Mouse (Mus musculus) stomach, postnatal 0 days (tissue): ENCODE data around the gene Lat. TPM values are rescaled to one million over a fixed set of nuclear protein-coding genes. Genes with fewer than 3 reads are reported as not detected.
"Not testable (repeated sequence)": the region's sequence is repeated elsewhere in the genome, so short reads cannot be mapped to it uniquely, and the experiment has no call there.

ENCODE experiments used
- ATAC-seq: fragments of 200-750 bp; cut with Nextera tagmentation; 2 replicates; pipeline ENCODE4 v1.8.0; 2017; ENCODE audit not compliant: low FRiP score, low TSS enrichment
- DNase-seq: peaks from one replicate; pipeline ENCODE4 v3.0.0-alpha.2; 2016; ENCODE audit warnings: low spot score
- H3K27ac ChIP-seq: fragments of 300-500 bp; sonication (generic); replicated peaks from 2 replicates; pipeline ENCODE4 v1.5.1; 2014; ENCODE audit warnings: mild to moderate bottlenecking, control low read depth
- H3K27me3 ChIP-seq: fragments of 300-500 bp; sonication (generic); 2 replicates; pipeline ENCODE4 v1.6.1; 2014; ENCODE audit warnings: low read length; ENCODE audit not compliant: control insufficient read depth, insufficient read depth
- H3K36me3 ChIP-seq: fragments of 300-500 bp; sonication (generic); 2 replicates; pipeline ENCODE4 v1.6.1; 2014; ENCODE audit warnings: low read length, mixed read lengths; ENCODE audit not compliant: control insufficient read depth, insufficient read depth
- H3K4me1 ChIP-seq: fragments of 300-500 bp; sonication (generic); replicated peaks from 2 replicates; pipeline ENCODE4 v1.6.1; 2014; ENCODE audit warnings: antibody characterized with exemption; ENCODE audit not compliant: control insufficient read depth, insufficient read depth
- H3K4me2 ChIP-seq: fragments of 300-500 bp; sonication (generic); replicated peaks from 2 replicates; pipeline ENCODE4 v1.6.1; 2014; ENCODE audit warnings: low read depth, mild to moderate bottlenecking, control low read depth, moderate library complexity
- H3K4me3 ChIP-seq: fragments of 300-500 bp; sonication (generic); 2 replicates; pipeline ENCODE4 v1.5.1; 2014; ENCODE audit warnings: low read depth, low read length, control low read depth
- H3K9ac ChIP-seq: fragments of 300-500 bp; sonication (generic); 2 replicates; pipeline ENCODE4 v1.6.1; 2014; ENCODE audit warnings: mild to moderate bottlenecking, low read length, control low read depth, mixed read lengths
- H3K9me3 ChIP-seq: fragments of 300-500 bp; sonication (generic); 2 replicates; pipeline ENCODE4 v1.6.1; 2016; ENCODE audit warnings: low read length; ENCODE audit not compliant: control insufficient read depth
- CTCF ChIP-seq: IDR thresholded peaks from 2 replicates; pipeline ENCODE4 v1.5.1; 2016; ENCODE audit warnings: antibody characterized with exemption, low read depth, mild to moderate bottlenecking, moderate library complexity
- EP300 ChIP-seq: optimal IDR thresholded peaks from 2 replicates; pipeline ENCODE3; 2016; ENCODE audit warnings: antibody characterized with exemption
- WGBS: fragments of 180-500 bp; shearing (Covaris S2); extraction: QIAGEN DNeasy Blood & Tissue Kit; methylation state at CpG from one replicate; pipeline ENCODE4 v1.1.7; 2014; 5-methylcytosine and 5-hydroxymethylcytosine counted together
- polyA plus RNA-seq: library from polyadenylated mRNA; unstranded; fragments of >200 nt; fragmentation: Nextera tagmentation; extraction: Ambion mirVana; gene quantifications from 2 replicates; pipeline ENCODE4 v1.2.1, GENCODE M21; 2015

Lat gene
- polyA plus RNA-seq, 1 experiment from 2014 or later = 0.21 TPM

- Histone ChIP-seq H3K27me3 (no peaks in the 10 kb centered on the region), H3K4me2 (no peak overlapping the region), H3K4me3 (no peak overlapping the region), H3K27ac (no peak overlapping the region), H3K9me3 (no peaks in the 10 kb centered on the region), H3K9ac (no peak overlapping the region), H3K4me1 (no peaks in the 10 kb centered on the region), H3K36me3 (no peaks in the 10 kb centered on the region)
- ATAC-seq (no peak), DNase-seq (no peak)
- TF ChIP-seq CTCF (no peak), EP300 (no peak)
- 60% methylated on average over 8 of the region's 8 CpGs for WGBS
Observed at GRCm38 (mm10) chr7:126339521-126339971, 29.8 kb downstream of the Lat start.

GRCm38 (mm10) chr7:126338906-126339305, 30.5 kb downstream of the Lat start:
- Histone ChIP-seq H3K36me3 (no peaks in the 10 kb centered on the region), H3K4me2 (no peak overlapping the region), H3K4me1 (no peaks in the 10 kb centered on the region), H3K9me3 (no peaks in the 10 kb centered on the region), H3K27me3 (no peaks in the 10 kb centered on the region), H3K27ac (no peak overlapping the region), H3K4me3 (no peak overlapping the region), H3K9ac (no peak overlapping the region)
- no peak for TF ChIP-seq EP300
- TF ChIP-seq CTCF = no peak
- ATAC-seq (no peak), DNase-seq (no peak)
- WGBS = 77% methylated on average over 8 of the region's 8 CpGs

- DNase-seq = no peak
- Histone ChIP-seq H3K9me3 (no peaks in the 10 kb centered on the region), H3K4me1 (no peaks in the 10 kb centered on the region), H3K4me2 (no peak overlapping the region), H3K36me3 (no peaks in the 10 kb centered on the region), H3K27me3 (no peaks in the 10 kb centered on the region), H3K9ac (no peak overlapping the region), H3K27ac (no peak overlapping the region), H3K4me3 (no peak overlapping the region)
- no peak for ATAC-seq
- 79% methylated on average over 1 of the region's 1 CpGs for WGBS
- TF ChIP-seq EP300 (no peak), CTCF (peak; percentile 58)
Observed at GRCm38 (mm10) chr7:126335556-126335955, 33.8 kb downstream of the Lat start.

- DNase-seq (no peak), ATAC-seq (no peak)
- Histone ChIP-seq H3K9ac (no peak overlapping the region), H3K4me3 (no peak overlapping the region), H3K27me3 (no peaks in the 10 kb centered on the region), H3K36me3 (no peaks in the 10 kb centered on the region), H3K27ac (no peak overlapping the region), H3K4me1 (no peaks in the 10 kb centered on the region), H3K9me3 (no peaks in the 10 kb centered on the region), H3K4me2 (no peak overlapping the region)
- peak; percentile 11; the same call in 1 of the 2 replicates for TF ChIP-seq CTCF
- no peak for TF ChIP-seq EP300
- 62% methylated on average over 3 of the region's 3 CpGs for WGBS
Observed at GRCm38 (mm10) chr7:126332691-126333090, 36.7 kb downstream of the Lat start.

GRCm38 (mm10) chr7:126330693-126331092, 38.7 kb downstream of the Lat start:
- no peak overlapping the region for H3K4me3 ChIP-seq
- no peaks in the 10 kb centered on the region for H3K9me3 ChIP-seq
- TF ChIP-seq EP300 (no peak), CTCF (no peak)
- no peak overlapping the region for H3K9ac ChIP-seq
- DNase-seq = no peak
- no peak for ATAC-seq
- H3K4me2 ChIP-seq = no peak overlapping the region
- WGBS = 29% methylated on average over 2 of the region's 2 CpGs
- H3K36me3 ChIP-seq = no peaks in the 10 kb centered on the region
- H3K27ac ChIP-seq = no peak overlapping the region
- H3K4me1 ChIP-seq = no peaks in the 10 kb centered on the region
- no peaks in the 10 kb centered on the region for H3K27me3 ChIP-seq

- no peak for DNase-seq
- TF ChIP-seq CTCF = no peak
- no peak for TF ChIP-seq EP300
- H3K9ac ChIP-seq = no peak overlapping the region
- H3K27me3 ChIP-seq = no peaks in the 10 kb centered on the region
- no peak for ATAC-seq
- 84% methylated on average over 9 of the region's 9 CpGs for WGBS
- no peak overlapping the region for H3K27ac ChIP-seq
- no peak overlapping the region for H3K4me2 ChIP-seq
- no peak overlapping the region for H3K4me3 ChIP-seq
- no peaks in the 10 kb centered on the region for H3K4me1 ChIP-seq
- H3K36me3 ChIP-seq = no peaks in the 10 kb centered on the region
- H3K9me3 ChIP-seq = no peaks in the 10 kb centered on the region
Observed at GRCm38 (mm10) chr7:126329907-126330645, 39.3 kb downstream of the Lat start.

- DNase-seq, H3K27me3 ChIP-seq, H3K27ac ChIP-seq, H3K4me1 ChIP-seq, H3K9ac ChIP-seq, ATAC-seq, H3K36me3 ChIP-seq, H3K9me3 ChIP-seq, H3K4me3 ChIP-seq, H3K4me2 ChIP-seq: not testable (repeated sequence)
- 88% methylated on average over 5 of the region's 6 CpGs for WGBS
Observed at GRCm38 (mm10) chr7:126328848-126329247, 40.5 kb downstream of the Lat start.

- H3K4me2 ChIP-seq, H3K4me3 ChIP-seq, H3K9ac ChIP-seq, DNase-seq, H3K36me3 ChIP-seq, H3K9me3 ChIP-seq, H3K4me1 ChIP-seq, H3K27ac ChIP-seq, ATAC-seq, H3K27me3 ChIP-seq: not testable (repeated sequence)
- WGBS = 17% methylated on average over 9 of the region's 9 CpGs
Observed at GRCm38 (mm10) chr7:126325576-126326273, 43.6 kb downstream of the Lat start.
